Mouse (Mus musculus) cerebellum, adult 11-12 months (tissue): Measurements from ENCODE around the gene Paip2b.
"Not testable (repeated sequence)": the region's sequence is repeated elsewhere in the genome, so short reads cannot be mapped to it uniquely, and the experiment has no call there.

Experiments
- DNase-seq: peaks from one replicate; pipeline ENCODE4 v3.0.0; 2022

The Paip2b gene

GRCm38 (mm10) chr6:83795492-83795900 is 36.0 kb downstream of the Paip2b start:
- DNase-seq: no peak

GRCm38 (mm10) chr6:83794760-83795296 is 36.7 kb downstream of the Paip2b start, which contains the start of gene Nagk:
Gene Nagk, plus strand, starts transcription at chr6:83794982.
- DNase-seq: peak; percentile 90

GRCm38 (mm10) chr6:83791251-83791890 is 40.2 kb downstream of the Paip2b start:
- DNase-seq: no peak

- DNase-seq: not testable (repeated sequence)
These were observed 41.0 kb downstream of the Paip2b start for GRCm38 (mm10) chr6:83790533-83790932.

- no peak for DNase-seq
These were observed 43.0 kb downstream of the Paip2b start for GRCm38 (mm10) chr6:83788554-83788953.

- no peak for DNase-seq
These were observed 45.1 kb downstream of the Paip2b start for GRCm38 (mm10) chr6:83786426-83786825.

- peak; percentile 32 for DNase-seq
These were observed 52.5 kb downstream of the Paip2b start for GRCm38 (mm10) chr6:83779026-83779425.

- no peak for DNase-seq
These were observed 53.2 kb downstream of the Paip2b start for GRCm38 (mm10) chr6:83778306-83778705.

GRCm38 (mm10) chr6:83775638-83776293 is 55.8 kb downstream of the Paip2b start, which contains the start of gene Tex261:
Gene Tex261, minus strand, starts transcription at chr6:83775813.
- DNase-seq: peak; percentile 92

GRCm38 (mm10) chr6:83774781-83775563 is 56.6 kb downstream of the Paip2b start:
- peak; percentile 52 for DNase-seq

GRCm38 (mm10) chr6:83774126-83774525 is 57.4 kb downstream of the Paip2b start:
- no peak for DNase-seq

GRCm38 (mm10) chr6:83768485-83768884 is 63.1 kb downstream of the Paip2b start:
- no peak for DNase-seq

GRCm38 (mm10) chr6:83766982-83767381 is 64.6 kb downstream of the Paip2b start:
- no peak for DNase-seq

- no peak for DNase-seq
These were observed 68.6 kb downstream of the Paip2b start for GRCm38 (mm10) chr6:83762880-83763431.

GRCm38 (mm10) chr6:83762344-83762743 is 69.2 kb downstream of the Paip2b start, which contains the start of gene Ankrd53:
Gene Ankrd53, plus strand, starts transcription at chr6:83762644.
- DNase-seq: no peak

GRCm38 (mm10) chr6:83756051-83756450 is 75.5 kb downstream of the Paip2b start:
- DNase-seq: no peak
